Comparison of ENCODE assay signal across 8 mouse cellular contexts in the genomic region with DNA sequence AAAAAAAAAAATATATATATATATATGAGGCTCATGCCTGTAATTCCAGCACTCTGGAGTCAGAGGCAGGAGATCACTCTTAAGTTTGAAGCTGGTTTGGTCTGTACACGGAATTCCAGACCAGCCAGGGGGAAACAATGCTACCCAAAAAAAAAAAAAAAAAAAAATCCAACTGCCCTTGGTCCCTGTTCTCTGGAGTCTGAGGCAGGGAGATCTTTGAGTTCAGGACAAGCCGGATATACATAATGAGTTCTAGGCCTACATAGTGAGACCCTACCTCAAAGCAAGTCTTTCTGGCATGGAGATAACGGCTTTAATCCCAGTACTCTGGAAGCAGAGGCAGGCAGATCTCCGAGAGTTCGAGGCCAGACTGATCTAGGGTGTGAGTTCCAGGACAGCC. TPM values are rescaled to one million over a fixed set of nuclear protein-coding genes. Genes with fewer than 3 reads are reported as not detected.
DNase-seq lines count a peak whose midpoint lies in the region; ATAC-seq and TF ChIP-seq lines count a peak whose summit lies in the region.

No protein-coding gene starts in this region.

- H3K4me2 ChIP-seq in kidney, embryonic 16.5 days (replicated peaks; ENCODE audit: low read depth, low read length), result peak overlapping the region; percentile 82
- peak overlapping the region; percentile 84 for H3K4me2 ChIP-seq in hindbrain, postnatal 0 days (ENCODE audit: low read depth, low read length)
- H3K4me2 ChIP-seq in midbrain, postnatal 0 days (ENCODE audit: low read depth, low read length, poor library complexity, severe bottlenecking), result peak overlapping the region; percentile 75

- no peak for TF ChIP-seq POLR2A in cortical plate, adult 2 months (IDR thresholded peaks at IDR 0.05; ENCODE audit: extremely low read depth, insufficient read depth, low read length)

- peaks cover 12% of the 10 kb centered on the region for H3K4me1 ChIP-seq in kidney, embryonic 16.5 days (ENCODE audit: insufficient read depth, low read length)
- no peaks in the 10 kb centered on the region; the same call in 1 of the 2 replicates for H3K4me1 ChIP-seq in cortical plate, adult 2 months (ENCODE audit: control insufficient read depth, insufficient read depth, low read length)
- peaks cover 4% of the 10 kb centered on the region; the same call in 1 of the 2 replicates for H3K4me1 ChIP-seq in hindbrain, postnatal 0 days (ENCODE audit: insufficient read depth, low read length)
- peaks cover 5% of the 10 kb centered on the region; the same call in 1 of the 2 replicates for H3K4me1 ChIP-seq in midbrain, postnatal 0 days (ENCODE audit: insufficient read depth, low read length)

- no peak for DNase-seq in kidney, adult 9 months
- DNase-seq in hindbrain, postnatal 0 days (ENCODE audit: low spot score), result no peak
- no peak for DNase-seq in midbrain, postnatal 0 days (ENCODE audit: low spot score)
- DNase-seq in left cerebral cortex, adult 11 months (ENCODE audit: low spot score), result no peak
- no peak for DNase-seq in embryo, embryonic 11 days
- no peak for DNase-seq in Muller cell, postnatal 12 days (ENCODE audit: inconsistent ontology term)

- H3K4me3 ChIP-seq in kidney, embryonic 16.5 days (ENCODE audit: low read length), result peak overlapping the region; percentile 85
- peak overlapping the region; percentile 71 for H3K4me3 ChIP-seq in cortical plate, adult 2 months (ENCODE audit: insufficient read depth, low read length)
- H3K4me3 ChIP-seq in hindbrain, postnatal 0 days (ENCODE audit: low read length), result peak overlapping the region; percentile 64
- H3K4me3 ChIP-seq in midbrain, postnatal 0 days (ENCODE audit: low read depth, low read length), result peak overlapping the region; percentile 69

- no peaks in the 10 kb centered on the region for H3K9me3 ChIP-seq in kidney, embryonic 16.5 days (ENCODE audit: low read length)
- H3K9me3 ChIP-seq in hindbrain, postnatal 0 days (ENCODE audit: low read length), result no peaks in the 10 kb centered on the region
- no peaks in the 10 kb centered on the region for H3K9me3 ChIP-seq in midbrain, postnatal 0 days (ENCODE audit: low read length)

- WGBS in kidney, embryonic 16.5 days, result 68% methylated on average over 5 of the region's 5 CpGs
- 67% methylated on average over 5 of the region's 5 CpGs for WGBS in hindbrain, postnatal 0 days
- 69% methylated on average over 5 of the region's 5 CpGs for WGBS in midbrain, postnatal 0 days

- ATAC-seq in kidney, embryonic 16.5 days (ENCODE audit: low FRiP score, low TSS enrichment), result peak; percentile 10; the same call in 1 of the 2 replicates
- ATAC-seq in hindbrain, postnatal 0 days, result no peak
- ATAC-seq in midbrain, postnatal 0 days (ENCODE audit: low FRiP score), result no peak

- H3K36me3 ChIP-seq in kidney, embryonic 16.5 days (ENCODE audit: insufficient read depth, low read length), result peaks cover 12% of the 10 kb centered on the region
- H3K36me3 ChIP-seq in hindbrain, postnatal 0 days (ENCODE audit: insufficient read depth, low read length), result peaks cover 8% of the 10 kb centered on the region; the same call in 1 of the 2 replicates
- H3K36me3 ChIP-seq in midbrain, postnatal 0 days (ENCODE audit: insufficient read depth, low read length), result no peaks in the 10 kb centered on the region

- peak overlapping the region; percentile 59; the same call in 1 of the 2 replicates for H3K27ac ChIP-seq in kidney, embryonic 16.5 days (ENCODE audit: low read length)
- no peak overlapping the region for H3K27ac ChIP-seq in cortical plate, adult 2 months (ENCODE audit: insufficient read depth, low read length)
- H3K27ac ChIP-seq in hindbrain, postnatal 0 days, result no peak overlapping the region
- no peak overlapping the region for H3K27ac ChIP-seq in midbrain, postnatal 0 days (ENCODE audit: low read depth, low read length)

- TF ChIP-seq CTCF in cortical plate, adult 2 months (IDR thresholded peaks at IDR 0.05; ENCODE audit: extremely low read depth, insufficient read depth, low read length), result no peak
- TF ChIP-seq CTCF in hindbrain, postnatal 0 days (IDR thresholded peaks at IDR 0.05; ENCODE audit: low read depth), result no peak
- TF ChIP-seq CTCF in midbrain, postnatal 0 days (IDR thresholded peaks at IDR 0.05), result no peak

- no peaks in the 10 kb centered on the region for H3K27me3 ChIP-seq in kidney, embryonic 16.5 days (ENCODE audit: insufficient read depth, low read length)
- H3K27me3 ChIP-seq in hindbrain, postnatal 0 days (ENCODE audit: insufficient read depth, low read length), result no peaks in the 10 kb centered on the region
- no peaks in the 10 kb centered on the region for H3K27me3 ChIP-seq in midbrain, postnatal 0 days (ENCODE audit: insufficient read depth, low read length)

- peak overlapping the region; percentile 89 for H3K9ac ChIP-seq in kidney, embryonic 16.5 days (replicated peaks; ENCODE audit: low read length)
- peak overlapping the region; percentile 64 for H3K9ac ChIP-seq in hindbrain, postnatal 0 days (replicated peaks; ENCODE audit: low read length)
- no peak overlapping the region for H3K9ac ChIP-seq in midbrain, postnatal 0 days (replicated peaks; ENCODE audit: low read length, poor library complexity, severe bottlenecking)

RNA-seq across cellular contexts. Expression of gene Vhl, which starts 0.4 kb away (rescaled TPM):
- polyA plus RNA-seq in kidney, embryonic 16.5 days (2015; fragmentation: Nextera tagmentation; extraction: Ambion mirVana), result 34.0 and 40.7 TPM in 2 replicates
- 55.1 and 67.8 TPM in 2 replicates for polyA plus RNA-seq in cortical plate, adult 2 months (2012; rRNA removed)
- total RNA-seq in hindbrain, postnatal 0 days (2014; rRNA removed), result 95.7 and 95.9 TPM in 2 replicates
- polyA plus RNA-seq in hindbrain, postnatal 0 days (2015; fragmentation: Nextera tagmentation; extraction: Ambion mirVana), result 65.4 and 66.8 TPM in 2 replicates
- total RNA-seq in midbrain, postnatal 0 days (2014; rRNA removed), result 83.1 and 86.1 TPM in 2 replicates
- polyA plus RNA-seq in midbrain, postnatal 0 days (2015; fragmentation: Nextera tagmentation; extraction: Ambion mirVana), result 64.9 and 70.4 TPM in 2 replicates

RNA-seq across cellular contexts. Expression of gene Irak2, which starts 14.9 kb away (rescaled TPM):
- 4.4 and 5.6 TPM in 2 replicates for polyA plus RNA-seq in kidney, embryonic 16.5 days (2015; fragmentation: Nextera tagmentation; extraction: Ambion mirVana)
- 23.7 and 24.7 TPM in 2 replicates for polyA plus RNA-seq in cortical plate, adult 2 months (2012; rRNA removed)
- total RNA-seq in hindbrain, postnatal 0 days (2014; rRNA removed), result 12.1 and 13.9 TPM in 2 replicates
- polyA plus RNA-seq in hindbrain, postnatal 0 days (2015; fragmentation: Nextera tagmentation; extraction: Ambion mirVana), result 4.6 and 4.8 TPM in 2 replicates
- total RNA-seq in midbrain, postnatal 0 days (2014; rRNA removed), result 5.2 and 7.6 TPM in 2 replicates
- 2.5 and 2.7 TPM in 2 replicates for polyA plus RNA-seq in midbrain, postnatal 0 days (2015; fragmentation: Nextera tagmentation; extraction: Ambion mirVana)

RNA-seq across cellular contexts. Expression of gene Brk1, which starts 18.8 kb away (rescaled TPM):
- 221 and 224 TPM in 2 replicates for polyA plus RNA-seq in kidney, embryonic 16.5 days (2015; fragmentation: Nextera tagmentation; extraction: Ambion mirVana)
- polyA plus RNA-seq in cortical plate, adult 2 months (2012; rRNA removed), result 425 and 442 TPM in 2 replicates
- 179 and 211 TPM in 2 replicates for total RNA-seq in hindbrain, postnatal 0 days (2014; rRNA removed)
- 295 TPM in 2 replicates for polyA plus RNA-seq in hindbrain, postnatal 0 days (2015; fragmentation: Nextera tagmentation; extraction: Ambion mirVana)
- 210 and 215 TPM in 2 replicates for total RNA-seq in midbrain, postnatal 0 days (2014; rRNA removed)
- 284 and 289 TPM in 2 replicates for polyA plus RNA-seq in midbrain, postnatal 0 days (2015; fragmentation: Nextera tagmentation; extraction: Ambion mirVana)

RNA-seq across cellular contexts. Expression of gene Fancd2os, which starts 22.9 kb away (rescaled TPM):
- polyA plus RNA-seq in kidney, embryonic 16.5 days (2015; fragmentation: Nextera tagmentation; extraction: Ambion mirVana), result 0.68 and 1.1 TPM in 2 replicates
- 0.19 and 0.21 TPM in 2 replicates for polyA plus RNA-seq in cortical plate, adult 2 months (2012; rRNA removed)
- total RNA-seq in hindbrain, postnatal 0 days (2014; rRNA removed), result 0.54 TPM in 1 of 2 replicates, not detected in the other
- polyA plus RNA-seq in hindbrain, postnatal 0 days (2015; fragmentation: Nextera tagmentation; extraction: Ambion mirVana), result not detected in 2 replicates
- 0.47 TPM in 1 of 2 replicates, not detected in the other for total RNA-seq in midbrain, postnatal 0 days (2014; rRNA removed)
- 0.11 and 0.18 TPM in 2 replicates for polyA plus RNA-seq in midbrain, postnatal 0 days (2015; fragmentation: Nextera tagmentation; extraction: Ambion mirVana)
